Mouse (Mus musculus) liver, embryonic 18 days (tissue): ENCODE results near the gene Cplx1. TPM values are rescaled to one million over a fixed set of nuclear protein-coding genes. Genes with fewer than 3 reads are reported as not detected.

ENCODE experiments used
- polyA plus RNA-seq: library from polyadenylated mRNA; depleted of rRNA; stranded (reverse); fragments of >200 nt; gene quantifications from 2 replicates; pipeline ENCODE4 v1.2.3, GENCODE M21; 2012; rRNA removed

Gene Cplx1
- 0.01 TPM in 2 replicates for polyA plus RNA-seq

DNA sequence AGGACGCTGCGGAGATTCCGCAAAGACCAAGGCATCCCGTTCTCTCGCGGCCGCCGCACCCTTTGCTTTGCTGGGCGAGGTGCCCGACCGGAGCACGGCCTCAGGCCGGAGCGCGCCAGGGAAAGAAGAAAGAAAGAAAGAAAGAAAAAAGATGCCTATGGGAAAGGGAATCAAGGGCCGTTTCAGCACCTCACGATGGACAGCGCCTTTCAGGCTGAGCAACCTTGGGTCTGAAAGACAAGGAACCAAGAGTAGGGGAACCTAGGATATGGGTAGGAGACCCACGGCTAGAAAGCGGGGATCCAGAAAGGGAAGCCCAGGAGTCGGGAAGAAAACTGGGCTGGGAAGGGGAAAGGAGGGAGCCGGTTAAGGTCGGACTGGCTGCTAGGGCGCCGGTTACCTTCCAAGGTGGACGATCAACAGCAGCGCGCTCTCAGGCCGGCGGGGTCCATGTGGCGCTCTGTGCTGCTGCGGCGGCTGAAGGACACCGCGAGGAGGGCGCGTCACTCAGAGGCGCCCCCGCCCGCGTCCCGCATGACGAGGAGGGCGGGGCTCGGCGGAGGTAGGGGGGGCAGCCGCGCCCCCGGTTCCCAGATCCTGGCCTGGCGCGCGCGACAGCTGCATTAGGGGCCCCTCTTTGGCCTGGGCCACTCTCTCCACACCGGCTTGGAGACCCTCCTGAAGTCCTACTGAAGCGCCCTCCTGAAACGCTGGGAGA, at the start of gene Cplx1:
Cplx1 (minus strand) TSS at position 536 of the 718 bp plus-strand sequence.

Other genes starting within 250 kb of the Cplx1 start
- 2.8 TPM in 2 replicates for gene Pigg, start 237.4 kb downstream of the Cplx1 start, polyA plus RNA-seq
- 0.32 and 0.35 TPM in 2 replicates for gene Gm42517, start 182.1 kb downstream of the Cplx1 start, polyA plus RNA-seq
- 0.01 TPM in 2 replicates for gene Pde6b, start 161.6 kb downstream of the Cplx1 start, polyA plus RNA-seq
- 78.4 and 83.0 TPM in 2 replicates for gene Atp5k, start 115.6 kb downstream of the Cplx1 start, polyA plus RNA-seq
- 1.6 TPM in 2 replicates for gene Mfsd7a, start 101.1 kb downstream of the Cplx1 start, polyA plus RNA-seq
- 4.8 and 5.7 TPM in 2 replicates for gene Pcgf3, start 88.8 kb downstream of the Cplx1 start, polyA plus RNA-seq
- 20.4 and 23.1 TPM in 2 replicates for gene Gak, start 79.7 kb upstream of the Cplx1 start, polyA plus RNA-seq
- gene Tmem175, start 79.7 kb upstream of the Cplx1 start, polyA plus RNA-seq, result 7.3 and 7.5 TPM in 2 replicates
- gene Idua, start 110.3 kb upstream of the Cplx1 start, polyA plus RNA-seq, result 3.8 and 5.2 TPM in 2 replicates
- gene Dgkq, start 119.6 kb upstream of the Cplx1 start, polyA plus RNA-seq, result 7.9 and 8.5 TPM in 2 replicates
- gene Slc26a1, start 125.5 kb upstream of the Cplx1 start, polyA plus RNA-seq, result 19.4 and 24.4 TPM in 2 replicates
- 8.3 and 8.5 TPM in 2 replicates for gene Fgfrl1, start 142.4 kb upstream of the Cplx1 start, polyA plus RNA-seq
- 1.2 and 2.3 TPM in 2 replicates for gene Rnf212, start 225.0 kb upstream of the Cplx1 start, polyA plus RNA-seq
- not detected in 2 replicates for gene Tmed11, start 245.3 kb upstream of the Cplx1 start, polyA plus RNA-seq